Mouse (Mus musculus): ENCODE measurements around the gene Fam83c. TPM values are rescaled to one million over a fixed set of nuclear protein-coding genes. Genes with fewer than 3 reads are reported as not detected.
A peak's percentile ranks its signal among the peaks of the same experiment; 100 is the strongest.

Gene Fam83c
- polyA plus RNA-seq (2014; fragmentation: Nextera tagmentation; extraction: Ambion mirVana): 0.13 and 0.23 TPM in 2 replicates

DNA sequence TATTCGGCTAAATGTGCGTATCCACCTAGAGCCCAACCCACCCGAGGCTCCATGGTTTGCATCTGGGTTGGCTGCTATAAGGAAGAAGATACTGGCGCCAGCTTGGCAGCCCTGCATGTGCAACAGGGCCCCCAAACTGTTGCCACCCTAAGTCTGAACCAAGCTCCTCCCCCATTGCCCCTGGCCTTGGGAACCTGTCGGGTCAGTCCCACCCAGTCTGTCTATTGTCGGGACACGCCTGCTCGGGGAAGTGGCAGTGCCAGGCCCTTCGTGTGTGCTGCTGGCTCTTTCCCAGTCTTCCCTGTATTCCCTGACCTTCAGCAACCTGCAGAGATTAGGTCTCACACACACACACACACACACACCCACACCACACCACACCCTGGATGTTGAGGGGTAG is at the start of gene Fam83c:
Gene Fam83c, minus strand, starts transcription at position 123 of the 400 bp plus-strand sequence.
- no peak within 1 kb of the TSS for H3K4me3 ChIP-seq (ENCODE audit: low read depth, low read length)
- WGBS: 68% methylated on average over 9 of the region's 9 CpGs
- no peaks in the 10 kb centered on the region for H3K4me1 ChIP-seq (ENCODE audit: control insufficient read depth, insufficient read depth, low read length)
- no peak within 1 kb of the TSS for H3K27ac ChIP-seq (ENCODE audit: low read depth, low read length)
- no peaks in the 10 kb centered on the region for H3K9me3 ChIP-seq (replicated peaks; ENCODE audit: control insufficient read depth, low read length)
- no peak for DNase-seq (ENCODE audit: low spot score)
- H3K9ac ChIP-seq (ENCODE audit: low read length): no peak within 1 kb of the TSS
- H3K36me3 ChIP-seq (ENCODE audit: control insufficient read depth, insufficient read depth, low read length): no peaks in the 10 kb centered on the region
- no peaks in the 10 kb centered on the region for H3K27me3 ChIP-seq (replicated peaks; ENCODE audit: control insufficient read depth, insufficient read depth, low read length)
- H3K4me2 ChIP-seq (ENCODE audit: low read length): no peak within 1 kb of the TSS
- ATAC-seq: no peak

- Histone ChIP-seq H3K27me3 (replicated peaks; ENCODE audit: control insufficient read depth, insufficient read depth, low read length) (no peaks in the 10 kb centered on the region), H3K27ac (ENCODE audit: low read depth, low read length) (no peak overlapping the region), H3K36me3 (ENCODE audit: control insufficient read depth, insufficient read depth, low read length) (peaks cover 30% of the 10 kb centered on the region), H3K4me3 (ENCODE audit: low read depth, low read length) (no peak overlapping the region), H3K4me1 (ENCODE audit: control insufficient read depth, insufficient read depth, low read length) (no peaks in the 10 kb centered on the region), H3K9ac (ENCODE audit: low read length) (no peak overlapping the region), H3K9me3 (replicated peaks; ENCODE audit: control insufficient read depth, low read length) (no peaks in the 10 kb centered on the region), H3K4me2 (ENCODE audit: low read length) (no peak overlapping the region)
- DNase-seq (ENCODE audit: low spot score) (no peak), ATAC-seq (no peak)
- WGBS: 84% methylated on average over 3 of the region's 3 CpGs
These were observed 47.4 kb upstream of the Fam83c start for GRCm38 (mm10) chr2:155882087-155882486.

DNA sequence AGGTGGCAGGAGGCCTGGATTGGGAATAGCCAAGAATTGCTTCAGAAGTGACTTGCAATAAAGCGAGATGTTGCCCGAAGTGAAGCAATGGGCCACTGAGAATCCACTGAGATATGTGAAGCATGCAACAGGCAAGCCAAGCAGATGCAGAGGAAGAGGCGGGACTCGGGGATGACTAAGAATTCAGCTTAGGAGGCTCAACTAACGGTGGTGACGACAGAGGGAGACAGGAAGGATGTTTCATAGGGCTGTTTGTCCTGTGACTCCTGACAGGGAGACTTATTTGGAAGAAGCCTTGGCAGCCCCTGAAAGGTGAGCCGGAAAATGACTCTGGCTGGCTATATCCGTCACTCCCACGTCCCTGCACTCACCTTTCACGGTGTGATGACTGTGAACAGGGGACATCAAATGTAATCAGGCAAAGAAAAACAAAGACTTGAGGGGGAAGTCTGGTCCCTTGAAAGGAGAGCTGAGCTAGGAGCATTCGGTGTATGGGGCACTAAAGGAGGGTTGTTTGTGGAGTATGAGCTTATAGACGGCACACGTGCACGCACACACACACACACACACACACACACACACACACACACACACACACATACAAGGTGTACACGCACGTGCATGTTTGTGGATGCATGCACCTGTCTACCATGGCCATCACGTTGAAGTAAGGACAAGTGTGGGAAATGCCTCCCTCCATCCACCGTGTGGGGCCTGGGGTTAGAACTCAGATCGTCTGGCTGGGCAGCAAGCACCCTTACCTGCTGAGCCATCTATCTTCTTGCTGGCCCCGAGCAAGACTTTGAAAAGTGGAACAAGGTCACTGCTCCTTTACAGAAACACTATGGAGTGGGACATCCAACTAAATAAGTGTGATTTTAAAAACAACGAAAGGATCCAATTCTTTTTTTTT is 44.6 kb upstream of the Fam83c start:
- 87% methylated on average over 21 of the region's 21 CpGs for WGBS
- peaks cover 33% of the 10 kb centered on the region for H3K36me3 ChIP-seq (ENCODE audit: control insufficient read depth, insufficient read depth, low read length)
- H3K4me2 ChIP-seq (ENCODE audit: low read length): no peak overlapping the region
- H3K4me3 ChIP-seq (ENCODE audit: low read depth, low read length): no peak overlapping the region
- H3K27me3 ChIP-seq (replicated peaks; ENCODE audit: control insufficient read depth, insufficient read depth, low read length): no peaks in the 10 kb centered on the region
- DNase-seq (ENCODE audit: low spot score): no peak
- H3K4me1 ChIP-seq (ENCODE audit: control insufficient read depth, insufficient read depth, low read length): no peaks in the 10 kb centered on the region
- no peak for ATAC-seq
- no peaks in the 10 kb centered on the region for H3K9me3 ChIP-seq (replicated peaks; ENCODE audit: control insufficient read depth, low read length)
- no peak overlapping the region for H3K9ac ChIP-seq (ENCODE audit: low read length)
- H3K27ac ChIP-seq (ENCODE audit: low read depth, low read length): no peak overlapping the region

DNA sequence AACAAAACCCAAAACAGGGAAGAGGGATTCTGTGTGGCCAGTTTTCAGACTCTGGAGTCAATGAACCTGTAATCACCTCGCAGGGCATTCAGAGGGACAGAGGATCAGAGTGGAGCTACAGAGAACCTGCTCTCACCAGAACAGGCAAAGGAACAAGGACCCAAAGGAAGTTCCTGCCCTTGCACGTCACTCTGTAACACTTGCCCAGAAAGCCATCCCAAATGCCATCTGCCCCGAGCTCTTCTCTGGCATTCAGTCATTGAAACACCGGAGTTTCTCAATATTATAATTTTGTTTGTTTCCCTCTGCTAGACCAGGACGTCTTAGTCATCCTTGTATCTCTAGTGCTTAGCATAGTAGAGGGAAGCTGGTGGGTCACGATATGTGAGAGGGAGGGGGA is 39.0 kb upstream of the Fam83c start:
- Histone ChIP-seq H3K4me2 (ENCODE audit: low read length) (no peak overlapping the region), H3K36me3 (ENCODE audit: control insufficient read depth, insufficient read depth, low read length) (peaks cover 21% of the 10 kb centered on the region), H3K27me3 (replicated peaks; ENCODE audit: control insufficient read depth, insufficient read depth, low read length) (no peaks in the 10 kb centered on the region), H3K9ac (ENCODE audit: low read length) (no peak overlapping the region), H3K4me1 (ENCODE audit: control insufficient read depth, insufficient read depth, low read length) (peaks cover 18% of the 10 kb centered on the region), H3K4me3 (ENCODE audit: low read depth, low read length) (no peak overlapping the region), H3K27ac (ENCODE audit: low read depth, low read length) (0 out of 2 replicates have a peak overlapping the region, but pooled peaks have one; percentile 71), H3K9me3 (replicated peaks; ENCODE audit: control insufficient read depth, low read length) (no peaks in the 10 kb centered on the region)
- 74% methylated on average over 6 of the region's 6 CpGs for WGBS
- DNase-seq (ENCODE audit: low spot score) (no peak), ATAC-seq (no peak)

DNA sequence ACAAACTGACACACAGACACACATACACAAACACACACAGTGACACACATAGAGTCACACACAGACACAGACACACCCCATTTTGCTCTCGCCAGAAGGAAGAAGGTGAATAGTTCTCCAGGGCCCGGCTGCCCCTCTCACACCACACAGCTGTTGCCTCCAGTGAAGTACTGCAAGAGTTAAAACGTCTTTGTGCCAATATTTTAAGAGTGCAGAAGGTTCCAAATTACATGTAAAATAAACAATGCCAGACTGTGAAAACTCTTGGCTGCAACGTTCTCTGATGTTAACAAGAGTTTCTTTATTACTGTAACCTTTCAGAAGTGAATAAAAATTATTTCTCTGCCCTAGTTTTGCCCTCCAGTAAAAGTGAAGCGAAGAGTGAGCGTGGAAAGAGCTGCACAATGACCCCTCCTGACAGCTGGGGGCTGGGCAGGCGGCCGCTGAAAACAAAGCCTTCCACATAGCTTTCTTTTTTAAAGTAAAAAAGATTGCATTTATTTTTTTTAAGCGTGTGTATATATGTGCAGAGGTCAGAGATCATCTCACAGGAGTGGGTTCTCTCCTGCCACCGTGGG is 38.4 kb upstream of the Fam83c start:
- Histone ChIP-seq H3K4me3 (ENCODE audit: low read depth, low read length) (no peak overlapping the region), H3K4me2 (ENCODE audit: low read length) (no peak overlapping the region), H3K4me1 (ENCODE audit: control insufficient read depth, insufficient read depth, low read length) (peaks cover 18% of the 10 kb centered on the region), H3K9me3 (replicated peaks; ENCODE audit: control insufficient read depth, low read length) (no peaks in the 10 kb centered on the region), H3K27ac (ENCODE audit: low read depth, low read length) (peak overlapping the region; percentile 71), H3K27me3 (replicated peaks; ENCODE audit: control insufficient read depth, insufficient read depth, low read length) (no peaks in the 10 kb centered on the region), H3K36me3 (ENCODE audit: control insufficient read depth, insufficient read depth, low read length) (peaks cover 24% of the 10 kb centered on the region), H3K9ac (ENCODE audit: low read length) (0 out of 2 replicates have a peak overlapping the region, but pooled peaks have one; percentile 8)
- WGBS: 49% methylated on average over 10 of the region's 10 CpGs
- DNase-seq (ENCODE audit: low spot score) (peak; percentile 74), ATAC-seq (peak; percentile 68)

DNA sequence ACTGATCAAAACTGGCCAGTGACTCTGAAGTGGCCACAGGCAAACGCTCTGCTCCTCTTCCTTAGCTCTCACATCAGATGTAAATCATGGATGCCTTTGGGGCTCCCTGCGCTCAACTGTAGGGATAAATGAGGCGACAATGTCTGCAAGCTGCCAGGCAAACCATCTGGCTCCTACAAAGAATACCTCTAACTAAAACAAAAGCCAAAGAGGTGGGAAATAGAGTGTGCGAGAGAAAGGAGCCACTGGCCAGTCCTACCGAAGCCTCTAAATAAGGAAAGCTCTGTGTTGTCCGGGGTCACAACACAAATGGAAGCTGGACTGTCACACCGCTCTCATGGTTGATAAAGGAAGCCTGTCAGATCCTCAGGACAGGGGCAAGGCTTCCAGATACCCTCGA is 37.8 kb upstream of the Fam83c start:
- Histone ChIP-seq H3K27ac (ENCODE audit: low read depth, low read length) (peak overlapping the region; percentile 71), H3K27me3 (replicated peaks; ENCODE audit: control insufficient read depth, insufficient read depth, low read length) (no peaks in the 10 kb centered on the region), H3K4me1 (ENCODE audit: control insufficient read depth, insufficient read depth, low read length) (peaks cover 18% of the 10 kb centered on the region), H3K36me3 (ENCODE audit: control insufficient read depth, insufficient read depth, low read length) (peaks cover 24% of the 10 kb centered on the region), H3K9ac (ENCODE audit: low read length) (0 out of 2 replicates have a peak overlapping the region, but pooled peaks have one; percentile 8), H3K4me2 (ENCODE audit: low read length) (no peak overlapping the region), H3K4me3 (ENCODE audit: low read depth, low read length) (no peak overlapping the region), H3K9me3 (replicated peaks; ENCODE audit: control insufficient read depth, low read length) (no peaks in the 10 kb centered on the region)
- ATAC-seq (peak; percentile 83), DNase-seq (ENCODE audit: low spot score) (peak; percentile 71)
- WGBS: 48% methylated on average over 8 of the region's 8 CpGs

DNA sequence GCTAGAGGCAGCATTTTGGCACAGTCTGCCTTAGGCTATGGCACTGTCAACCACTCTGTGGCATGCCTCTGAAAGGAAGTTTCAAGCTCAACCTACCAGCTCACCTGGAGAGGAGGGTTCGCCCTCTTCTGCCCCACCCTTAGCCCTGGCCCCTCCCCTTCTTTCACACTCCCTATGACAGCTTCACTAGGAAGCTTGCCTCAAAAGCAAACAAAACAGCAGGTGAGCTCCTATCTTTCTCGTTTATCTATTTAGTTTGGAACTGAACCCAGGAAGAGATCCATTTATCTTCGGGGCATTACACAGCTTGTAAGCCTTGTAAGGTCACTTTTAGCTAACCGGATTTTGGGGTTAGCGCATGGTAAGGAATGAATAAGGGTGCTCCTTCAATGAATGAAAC is 35.1 kb upstream of the Fam83c start:
- Histone ChIP-seq H3K27me3 (replicated peaks; ENCODE audit: control insufficient read depth, insufficient read depth, low read length) (no peaks in the 10 kb centered on the region), H3K9ac (ENCODE audit: low read length) (no peak overlapping the region), H3K27ac (ENCODE audit: low read depth, low read length) (no peak overlapping the region), H3K36me3 (ENCODE audit: control insufficient read depth, insufficient read depth, low read length) (peaks cover 10% of the 10 kb centered on the region), H3K9me3 (replicated peaks; ENCODE audit: control insufficient read depth, low read length) (no peaks in the 10 kb centered on the region), H3K4me2 (ENCODE audit: low read length) (no peak overlapping the region), H3K4me3 (ENCODE audit: low read depth, low read length) (no peak overlapping the region), H3K4me1 (ENCODE audit: control insufficient read depth, insufficient read depth, low read length) (peaks cover 18% of the 10 kb centered on the region)
- ATAC-seq (no peak), DNase-seq (ENCODE audit: low spot score) (no peak)
- 79% methylated on average over 5 of the region's 5 CpGs for WGBS

GRCm38 (mm10) chr2:155868320-155868719 is 33.7 kb upstream of the Fam83c start:
- Histone ChIP-seq H3K4me3 (ENCODE audit: low read depth, low read length) (no peak overlapping the region), H3K9me3 (replicated peaks; ENCODE audit: control insufficient read depth, low read length) (no peaks in the 10 kb centered on the region), H3K4me2 (ENCODE audit: low read length) (no peak overlapping the region), H3K27me3 (replicated peaks; ENCODE audit: control insufficient read depth, insufficient read depth, low read length) (no peaks in the 10 kb centered on the region), H3K27ac (ENCODE audit: low read depth, low read length) (no peak overlapping the region), H3K4me1 (ENCODE audit: control insufficient read depth, insufficient read depth, low read length) (peaks cover 19% of the 10 kb centered on the region), H3K36me3 (ENCODE audit: control insufficient read depth, insufficient read depth, low read length) (peaks cover 6% of the 10 kb centered on the region), H3K9ac (ENCODE audit: low read length) (no peak overlapping the region)
- 99% methylated on average over 8 of the region's 8 CpGs for WGBS
- DNase-seq (ENCODE audit: low spot score): no peak
- ATAC-seq: no peak

Measured in forebrain, embryonic 14.5 days (tissue).